Mouse (Mus musculus): ENCODE measurements around the gene Acot7. TPM values are rescaled to one million over a fixed set of nuclear protein-coding genes. Genes with fewer than 3 reads are reported as not detected.

The Acot7 gene
- polyA plus RNA-seq, 1 experiment, result 523 TPM

- peaks cover 3% of the 10 kb centered on the region; the same call in 1 of the 2 replicates for H3K27me3 ChIP-seq (ENCODE audit: control insufficient read depth, insufficient read depth, low read length)
- TF ChIP-seq POLR2A (IDR thresholded peaks at IDR 0.05; ENCODE audit: borderline replicate concordance, insufficient read depth, low read length) (no peak), CTCF (IDR thresholded peaks at IDR 0.05; ENCODE audit: borderline replicate concordance, insufficient read depth, low read depth, low read length) (no peak)
- WGBS, result 93% methylated on average over 2 of the region's 2 CpGs
These were observed 15.2 kb upstream of the Acot7 start for GRCm38 (mm10) chr4:152162748-152163147.

DNA sequence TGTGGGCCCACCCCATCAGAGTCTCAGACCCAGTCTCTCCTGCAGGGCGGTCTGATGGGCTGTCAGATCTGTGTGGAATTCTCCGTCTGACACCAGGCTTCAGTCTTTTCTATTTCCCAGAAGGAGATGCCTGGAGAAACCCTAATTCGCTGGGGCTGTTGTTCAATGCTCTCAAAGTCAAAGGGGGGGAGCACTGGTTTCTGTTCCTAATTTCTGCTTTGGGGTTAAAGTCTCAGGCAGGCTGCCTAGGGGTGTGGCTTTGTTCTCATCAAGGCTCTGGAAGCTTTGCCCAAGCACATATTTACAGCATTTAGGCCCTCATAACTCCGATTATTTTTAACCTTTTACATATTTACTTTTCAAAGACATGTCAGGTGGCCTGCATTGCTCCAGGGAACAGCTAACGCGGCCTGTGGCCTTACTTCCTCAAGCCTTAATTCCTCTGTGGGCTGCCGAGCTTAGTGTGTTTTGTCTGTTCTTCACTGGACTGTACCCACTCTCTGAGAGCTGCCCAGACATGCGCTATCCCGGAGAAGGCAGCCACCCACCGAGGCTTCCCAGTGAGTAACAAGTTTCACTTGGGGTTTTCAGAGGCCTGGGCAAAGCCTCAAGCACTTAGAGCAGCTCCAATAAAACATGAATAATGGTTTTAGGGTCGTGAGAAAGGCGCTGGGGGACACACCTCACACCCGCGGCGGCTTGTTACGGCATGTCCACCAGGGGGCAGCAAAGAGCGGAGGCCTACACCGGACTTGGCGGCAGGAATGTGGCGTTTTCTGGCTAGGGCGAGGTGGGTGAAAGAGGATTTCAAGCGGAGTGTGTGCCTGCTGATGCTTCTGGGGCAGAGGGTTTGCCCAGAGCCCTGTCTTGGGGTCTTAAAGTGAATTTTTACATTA, 12.7 kb upstream of the Acot7 start:
- DNase-seq, result peak; percentile 55 to 76
- 28% methylated on average over 22 of the region's 22 CpGs for WGBS
- Histone ChIP-seq H3K4me3 (replicated peaks; ENCODE audit: insufficient read depth, low read depth, low read length) (no peak overlapping the region), H3K4me1 (ENCODE audit: control insufficient read depth, insufficient read depth, low read length) (peaks cover 5% of the 10 kb centered on the region; the same call in 1 of the 2 replicates), H3K27me3 (ENCODE audit: control insufficient read depth, insufficient read depth, low read length) (no peaks in the 10 kb centered on the region; the same call in 1 of the 2 replicates), H3K27ac (ENCODE audit: insufficient read depth, low read length) (no peak overlapping the region)
- TF ChIP-seq POLR2A (IDR thresholded peaks at IDR 0.05; ENCODE audit: borderline replicate concordance, insufficient read depth, low read length), result no peak
- peak; percentile 75 for TF ChIP-seq CTCF (IDR thresholded peaks at IDR 0.05; ENCODE audit: borderline replicate concordance, insufficient read depth, low read depth, low read length)

More at GRCm38 (mm10) chr4:152162748-152163147, 15.2 kb upstream of the Acot7 start:
- no peak overlapping the region for H3K27ac ChIP-seq (ENCODE audit: insufficient read depth, low read length)
- H3K4me1 ChIP-seq (ENCODE audit: control insufficient read depth, insufficient read depth, low read length), result no peaks in the 10 kb centered on the region
- no peak overlapping the region for H3K4me3 ChIP-seq (replicated peaks; ENCODE audit: insufficient read depth, low read depth, low read length)
- DNase-seq, result no peak

DNA sequence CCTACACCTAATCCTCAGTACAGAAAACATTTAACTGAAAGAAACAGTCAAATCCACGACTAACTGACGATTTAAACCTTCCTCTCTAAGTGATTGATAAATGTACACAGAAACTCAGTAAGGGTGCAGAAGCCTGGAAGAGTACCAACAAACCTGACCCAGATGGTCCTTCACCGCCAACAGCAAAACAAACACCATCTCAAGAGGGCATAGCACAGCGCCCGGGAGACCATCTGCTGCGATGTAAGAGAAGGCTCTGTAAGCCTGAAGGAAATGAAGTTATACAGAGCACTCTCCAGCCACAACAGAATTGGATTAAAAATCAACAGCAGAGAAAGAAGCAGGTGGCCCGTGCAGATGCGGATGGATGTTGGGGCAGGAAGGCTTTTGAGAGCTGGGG, 9.9 kb upstream of the Acot7 start:
- WGBS, result 17% methylated on average over 8 of the region's 8 CpGs
- TF ChIP-seq CTCF (IDR thresholded peaks at IDR 0.05; ENCODE audit: borderline replicate concordance, insufficient read depth, low read depth, low read length) (no peak), POLR2A (IDR thresholded peaks at IDR 0.05; ENCODE audit: borderline replicate concordance, insufficient read depth, low read length) (no peak)

GRCm38 (mm10) chr4:152169103-152169502, 8.8 kb upstream of the Acot7 start:
- H3K4me1 ChIP-seq (ENCODE audit: control insufficient read depth, insufficient read depth, low read length), result peaks cover 5% of the 10 kb centered on the region; the same call in 1 of the 2 replicates
- no peak overlapping the region for H3K27ac ChIP-seq (ENCODE audit: insufficient read depth, low read length)
- 94% methylated on average over 7 of the region's 7 CpGs for WGBS
- no peak for TF ChIP-seq POLR2A (IDR thresholded peaks at IDR 0.05; ENCODE audit: borderline replicate concordance, insufficient read depth, low read length)
- H3K27me3 ChIP-seq (ENCODE audit: control insufficient read depth, insufficient read depth, low read length), result no peaks in the 10 kb centered on the region
- DNase-seq, result no peak
- H3K4me3 ChIP-seq (replicated peaks; ENCODE audit: insufficient read depth, low read depth, low read length), result no peak overlapping the region

More for the DNA sequence above, 9.9 kb upstream of the Acot7 start:
- no peak for DNase-seq
- no peak overlapping the region for H3K4me3 ChIP-seq (replicated peaks; ENCODE audit: insufficient read depth, low read depth, low read length)
- H3K4me1 ChIP-seq (ENCODE audit: control insufficient read depth, insufficient read depth, low read length), result peaks cover 5% of the 10 kb centered on the region; the same call in 1 of the 2 replicates
- H3K27ac ChIP-seq (ENCODE audit: insufficient read depth, low read length), result no peak overlapping the region
- H3K27me3 ChIP-seq (ENCODE audit: control insufficient read depth, insufficient read depth, low read length), result no peaks in the 10 kb centered on the region

DNA sequence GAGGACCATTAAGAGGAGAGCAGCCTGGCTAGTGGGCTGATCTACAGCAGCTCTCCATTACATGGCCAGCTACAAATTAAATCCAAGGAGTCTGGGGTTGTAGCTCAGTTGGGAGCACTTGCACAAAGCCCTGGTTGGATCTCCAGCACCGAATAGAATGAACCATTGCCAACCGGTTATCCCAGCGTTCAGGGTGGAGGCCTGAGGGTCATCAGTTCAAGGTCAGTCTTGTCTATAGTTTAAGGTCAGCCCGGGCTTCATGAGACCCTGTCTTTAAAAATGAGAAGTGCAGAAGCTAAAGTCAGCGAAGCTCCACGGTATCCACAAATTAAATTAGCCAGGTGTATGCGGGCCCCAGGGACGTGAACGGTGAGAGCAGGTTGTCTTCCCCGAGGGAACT, 7.6 kb upstream of the Acot7 start:
- 81% methylated on average over 10 of the region's 10 CpGs for WGBS

GRCm38 (mm10) chr4:152171543-152171942, 6.4 kb upstream of the Acot7 start:
- no peak for DNase-seq
- peaks cover 5% of the 10 kb centered on the region; the same call in 1 of the 2 replicates for H3K4me1 ChIP-seq (ENCODE audit: control insufficient read depth, insufficient read depth, low read length)
- TF ChIP-seq CTCF (IDR thresholded peaks at IDR 0.05; ENCODE audit: borderline replicate concordance, insufficient read depth, low read depth, low read length), result peak; percentile 12; the same call in 1 of the 2 replicates
- TF ChIP-seq POLR2A (IDR thresholded peaks at IDR 0.05; ENCODE audit: borderline replicate concordance, insufficient read depth, low read length), result no peak
- no peak overlapping the region for H3K27ac ChIP-seq (ENCODE audit: insufficient read depth, low read length)
- H3K4me3 ChIP-seq (replicated peaks; ENCODE audit: insufficient read depth, low read depth, low read length), result no peak overlapping the region
- no peaks in the 10 kb centered on the region for H3K27me3 ChIP-seq (ENCODE audit: control insufficient read depth, insufficient read depth, low read length)
- WGBS, result 80% methylated on average over 6 of the region's 6 CpGs

More for the DNA sequence above, 7.6 kb upstream of the Acot7 start:
- TF ChIP-seq POLR2A (IDR thresholded peaks at IDR 0.05; ENCODE audit: borderline replicate concordance, insufficient read depth, low read length) (no peak), CTCF (IDR thresholded peaks at IDR 0.05; ENCODE audit: borderline replicate concordance, insufficient read depth, low read depth, low read length) (no peak)
- Histone ChIP-seq H3K4me1 (ENCODE audit: control insufficient read depth, insufficient read depth, low read length) (peaks cover 5% of the 10 kb centered on the region; the same call in 1 of the 2 replicates), H3K27me3 (ENCODE audit: control insufficient read depth, insufficient read depth, low read length) (no peaks in the 10 kb centered on the region), H3K27ac (ENCODE audit: insufficient read depth, low read length) (no peak overlapping the region), H3K4me3 (replicated peaks; ENCODE audit: insufficient read depth, low read depth, low read length) (no peak overlapping the region)
- DNase-seq, result no peak

DNA sequence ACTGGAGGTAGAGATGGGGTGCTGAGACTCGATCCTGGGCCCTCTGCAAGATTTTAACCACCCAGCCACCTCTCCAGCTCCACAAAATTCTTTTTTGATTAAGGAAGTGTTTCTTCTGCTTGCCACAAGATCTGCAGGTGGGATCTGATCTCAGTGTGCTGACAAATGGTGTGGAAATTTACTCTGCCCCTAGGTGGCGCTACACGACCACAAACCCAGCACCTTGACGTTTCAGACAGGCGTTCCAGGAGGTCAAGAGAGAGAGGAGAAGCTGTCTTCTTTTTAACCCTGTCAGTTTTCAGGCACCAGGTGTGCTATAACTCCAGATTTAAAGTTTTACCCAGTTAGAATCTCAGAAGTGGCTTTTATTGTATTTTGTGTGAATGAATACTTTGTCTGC, 4.9 kb upstream of the Acot7 start:
- Histone ChIP-seq H3K4me3 (replicated peaks; ENCODE audit: insufficient read depth, low read depth, low read length) (no peak overlapping the region), H3K27ac (ENCODE audit: insufficient read depth, low read length) (no peak overlapping the region), H3K27me3 (ENCODE audit: control insufficient read depth, insufficient read depth, low read length) (no peaks in the 10 kb centered on the region), H3K4me1 (ENCODE audit: control insufficient read depth, insufficient read depth, low read length) (peaks cover 2% of the 10 kb centered on the region; the same call in 1 of the 2 replicates)
- TF ChIP-seq CTCF (IDR thresholded peaks at IDR 0.05; ENCODE audit: borderline replicate concordance, insufficient read depth, low read depth, low read length), result peak; percentile 98
- TF ChIP-seq POLR2A (IDR thresholded peaks at IDR 0.05; ENCODE audit: borderline replicate concordance, insufficient read depth, low read length), result no peak
- peak; percentile 78 to 89 for DNase-seq
- under 1% methylated on average over 5 of the region's 5 CpGs for WGBS

- 95% methylated on average over 9 of the region's 9 CpGs for WGBS
- no peak overlapping the region for H3K27ac ChIP-seq (ENCODE audit: insufficient read depth, low read length)
- no peaks in the 10 kb centered on the region for H3K27me3 ChIP-seq (ENCODE audit: control insufficient read depth, insufficient read depth, low read length)
- TF ChIP-seq POLR2A (IDR thresholded peaks at IDR 0.05; ENCODE audit: borderline replicate concordance, insufficient read depth, low read length) (no peak), CTCF (IDR thresholded peaks at IDR 0.05; ENCODE audit: borderline replicate concordance, insufficient read depth, low read depth, low read length) (no peak)
- no peak for DNase-seq
- H3K4me3 ChIP-seq (replicated peaks; ENCODE audit: insufficient read depth, low read depth, low read length), result no peak overlapping the region
- no peaks in the 10 kb centered on the region for H3K4me1 ChIP-seq (ENCODE audit: control insufficient read depth, insufficient read depth, low read length)
These were observed 4.0 kb upstream of the Acot7 start for GRCm38 (mm10) chr4:152173956-152174355.
